Mouse (Mus musculus) lung, embryonic 14.5 days (tissue): ENCODE results near the gene Vwa3b. TPM values are rescaled to one million over a fixed set of nuclear protein-coding genes. Genes with fewer than 3 reads are reported as not detected.

Experiments
- ATAC-seq: fragments of 200-750 bp; cut with Nextera tagmentation; 2 replicates; pipeline ENCODE4 v1.8.0; 2017; ENCODE audit warnings: mild to moderate bottlenecking, moderate TSS enrichment, moderate library complexity; ENCODE audit not compliant: insufficient read depth
- DNase-seq: peaks from one replicate; pipeline ENCODE4 v3.0.0-alpha.2; 2015
- H3K27ac ChIP-seq: fragments of 300-500 bp; sonication (generic); 2 replicates; pipeline ENCODE4 v1.5.1; 2014; ENCODE audit warnings: low read depth, mild to moderate bottlenecking, moderate library complexity
- H3K27me3 ChIP-seq: fragments of 300-500 bp; sonication (generic); 2 replicates; pipeline ENCODE4 v1.6.1; 2014; ENCODE audit warnings: low read length, control low read depth; ENCODE audit not compliant: insufficient read depth
- H3K36me3 ChIP-seq: fragments of 300-500 bp; sonication (generic); 2 replicates; pipeline ENCODE4 v1.6.1; 2014; ENCODE audit warnings: control low read depth; ENCODE audit not compliant: insufficient read depth
- H3K4me1 ChIP-seq: fragments of 300-500 bp; sonication (generic); 2 replicates; pipeline ENCODE4 v1.6.1; 2014; ENCODE audit warnings: antibody characterized with exemption, control low read depth; ENCODE audit not compliant: insufficient read depth
- H3K4me2 ChIP-seq: fragments of 300-500 bp; sonication (generic); 2 replicates; pipeline ENCODE4 v1.6.1; 2014; ENCODE audit warnings: mild to moderate bottlenecking
- H3K4me3 ChIP-seq: fragments of 300-500 bp; sonication (generic); 2 replicates; pipeline ENCODE4 v1.5.1; 2014; ENCODE audit warnings: low read depth, low read length
- H3K9ac ChIP-seq: fragments of 300-500 bp; sonication (generic); 2 replicates; pipeline ENCODE4 v1.6.1; 2014
- H3K9me3 ChIP-seq: fragments of 300-500 bp; sonication (generic); 2 replicates; pipeline ENCODE4 v1.6.1; 2016; ENCODE audit warnings: low read depth, low read length, control low read depth
- CTCF ChIP-seq: IDR thresholded peaks from 2 replicates; pipeline ENCODE4 v1.5.1; 2016; ENCODE audit warnings: antibody characterized with exemption, low read depth
- WGBS: fragments of 180-500 bp; shearing (Covaris S2); extraction: QIAGEN DNeasy Blood & Tissue Kit; methylation state at CpG from one replicate; pipeline ENCODE4 v1.1.7; 2014; 5-methylcytosine and 5-hydroxymethylcytosine counted together
- polyA plus RNA-seq: library from polyadenylated mRNA; unstranded; fragments of >200 nt; fragmentation: Nextera tagmentation; extraction: Ambion mirVana; gene quantifications from 2 replicates; pipeline ENCODE4 v1.2.1, GENCODE M21; 2014

Vwa3b gene
- not detected in 2 replicates for polyA plus RNA-seq

DNA sequence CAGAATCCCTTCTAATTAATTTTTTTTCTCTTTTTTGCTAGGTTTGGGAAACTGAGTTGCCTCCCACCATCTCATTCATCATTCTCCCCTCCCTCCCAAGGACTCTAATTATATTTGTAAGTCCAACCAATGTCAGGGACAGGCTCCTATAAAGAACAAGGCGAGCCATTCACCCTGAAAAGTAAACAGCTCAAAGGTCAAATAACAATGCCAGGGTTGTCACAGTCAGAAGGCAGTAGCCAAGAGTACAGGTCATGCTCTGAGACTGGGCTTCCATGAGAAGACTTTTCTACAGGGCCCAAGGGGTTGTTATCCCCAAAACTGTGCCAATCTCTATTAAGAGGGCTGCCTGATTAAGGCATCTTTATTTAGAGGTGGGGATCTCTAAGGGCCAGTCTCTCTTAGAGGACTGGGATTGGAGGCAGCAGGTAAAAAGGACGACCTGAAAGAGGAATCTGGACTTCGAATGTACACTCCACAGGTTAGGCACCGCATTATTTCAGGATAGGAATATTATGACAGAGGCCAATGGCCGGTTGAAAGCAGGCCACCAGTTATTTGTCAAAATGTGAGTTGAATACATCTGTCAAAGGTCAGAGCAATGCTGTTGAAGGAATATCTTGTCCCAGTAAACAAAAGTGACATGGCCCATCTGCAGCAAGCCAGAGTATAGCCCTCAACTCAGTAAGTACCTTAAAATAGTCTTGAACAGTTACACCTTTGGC lies at the start of gene Vwa3b:
Gene Vwa3b (plus strand): TSS at position 635 of the 725 bp plus-strand sequence.
- no peak within 1 kb of the TSS for H3K27ac ChIP-seq
- no peaks in the 10 kb centered on the region for H3K4me1 ChIP-seq
- TF ChIP-seq CTCF: no peak
- ATAC-seq (no peak), DNase-seq (no peak)
- H3K4me2 ChIP-seq: no peak within 1 kb of the TSS
- 55% methylated on average over 5 of the region's 5 CpGs for WGBS
- no peak within 1 kb of the TSS for H3K4me3 ChIP-seq
- no peaks in the 10 kb centered on the region for H3K9me3 ChIP-seq
- no peaks in the 10 kb centered on the region for H3K27me3 ChIP-seq
- no peak within 1 kb of the TSS for H3K9ac ChIP-seq
- no peaks in the 10 kb centered on the region for H3K36me3 ChIP-seq

GRCm38 (mm10) chr1:36976770-36977169 lies 49.6 kb upstream of the Vwa3b start:
- WGBS: 59% methylated on average over 4 of the region's 4 CpGs
- DNase-seq (no peak), ATAC-seq (no peak)
- Histone ChIP-seq H3K9me3 (no peaks in the 10 kb centered on the region), H3K27ac (no peak overlapping the region), H3K36me3 (no peaks in the 10 kb centered on the region), H3K4me3 (no peak overlapping the region), H3K27me3 (no peaks in the 10 kb centered on the region), H3K4me1 (no peaks in the 10 kb centered on the region), H3K4me2 (no peak overlapping the region), H3K9ac (no peak overlapping the region)
- no peak for TF ChIP-seq CTCF

DNA sequence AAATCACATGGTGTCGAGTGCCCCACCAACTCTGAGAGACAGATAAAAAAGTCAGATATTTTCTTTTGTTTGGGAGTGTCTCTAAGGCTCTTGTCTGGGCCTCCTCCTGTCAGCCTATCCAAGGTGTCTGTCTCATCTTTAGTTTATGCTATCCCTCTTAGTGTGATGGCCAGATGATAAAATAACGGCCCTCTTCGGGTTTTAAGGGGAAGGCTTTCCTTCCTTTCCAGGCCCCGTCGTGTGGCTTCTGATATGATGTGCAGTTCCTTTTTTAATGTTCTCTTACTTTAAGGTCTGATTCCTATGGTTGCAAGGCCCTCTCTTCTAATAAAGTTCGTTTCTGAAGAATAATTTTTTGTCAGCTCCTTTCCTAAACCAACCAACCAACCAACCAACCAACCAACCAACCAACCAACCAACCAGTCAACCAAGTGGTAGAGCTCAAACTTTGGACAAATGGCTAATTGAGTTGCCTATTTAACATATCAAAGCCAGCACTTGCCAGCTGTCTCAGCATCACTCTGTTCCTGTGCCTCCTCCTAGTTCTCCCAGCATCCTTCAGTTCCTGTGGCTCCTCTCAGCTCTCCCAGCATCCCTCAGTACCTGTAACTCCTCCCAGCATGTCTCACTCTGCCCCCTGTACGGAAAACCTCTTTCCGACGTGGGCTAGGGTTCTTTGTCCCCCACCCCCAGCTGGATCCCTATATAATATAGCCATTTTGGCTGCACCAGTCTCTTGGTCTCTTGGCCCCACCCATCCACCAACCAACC lies 44.0 kb upstream of the Vwa3b start:
- Histone ChIP-seq H3K4me3 (no peak overlapping the region), H3K36me3 (no peaks in the 10 kb centered on the region), H3K9ac (no peak overlapping the region), H3K27me3 (no peaks in the 10 kb centered on the region), H3K27ac (no peak overlapping the region), H3K4me1 (no peaks in the 10 kb centered on the region), H3K9me3 (no peaks in the 10 kb centered on the region), H3K4me2 (no peak overlapping the region)
- TF ChIP-seq CTCF: no peak
- no peak for DNase-seq
- WGBS: 72% methylated on average over 9 of the region's 9 CpGs
- no peak for ATAC-seq

DNA sequence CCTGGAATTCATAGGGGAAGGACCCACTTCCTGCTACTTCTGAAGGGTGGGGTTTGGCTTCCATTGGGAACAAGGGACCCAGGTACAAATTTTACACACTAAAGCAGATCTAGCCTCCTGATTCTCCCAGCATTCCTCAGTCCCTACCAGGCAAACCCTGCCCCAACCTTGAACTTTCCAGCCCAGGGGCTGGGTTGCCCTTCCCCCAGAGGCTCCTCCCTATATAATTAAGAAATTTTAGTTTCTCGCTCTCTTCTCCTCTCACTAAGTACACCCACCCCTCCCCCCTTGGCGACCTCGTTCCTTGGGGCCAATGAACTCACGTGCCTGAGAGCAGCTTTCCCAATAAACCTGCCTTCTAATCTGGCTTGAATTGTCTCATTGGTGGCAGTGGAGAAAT lies 42.6 kb upstream of the Vwa3b start:
- Histone ChIP-seq H3K4me2 (no peak overlapping the region), H3K9ac (no peak overlapping the region), H3K36me3 (no peaks in the 10 kb centered on the region), H3K9me3 (no peaks in the 10 kb centered on the region), H3K27me3 (no peaks in the 10 kb centered on the region), H3K27ac (no peak overlapping the region), H3K4me3 (no peak overlapping the region), H3K4me1 (no peaks in the 10 kb centered on the region)
- DNase-seq (no peak), ATAC-seq (no peak)
- TF ChIP-seq CTCF: no peak
- WGBS: 25% methylated on average over 4 of the region's 4 CpGs

- ATAC-seq: no peak
- Histone ChIP-seq H3K27ac (no peak overlapping the region), H3K4me3 (no peak overlapping the region), H3K9ac (no peak overlapping the region), H3K4me2 (no peak overlapping the region), H3K27me3 (no peaks in the 10 kb centered on the region), H3K9me3 (no peaks in the 10 kb centered on the region), H3K4me1 (no peaks in the 10 kb centered on the region), H3K36me3 (no peaks in the 10 kb centered on the region)
- DNase-seq: no peak
- no peak for TF ChIP-seq CTCF
- 28% methylated on average over 6 of the region's 6 CpGs for WGBS
Observed at GRCm38 (mm10) chr1:36984406-36984805, 42.0 kb upstream of the Vwa3b start.

- Histone ChIP-seq H3K4me2 (no peak overlapping the region), H3K27ac (no peak overlapping the region), H3K27me3 (no peaks in the 10 kb centered on the region), H3K4me3 (no peak overlapping the region), H3K9ac (no peak overlapping the region), H3K9me3 (no peaks in the 10 kb centered on the region), H3K4me1 (no peaks in the 10 kb centered on the region), H3K36me3 (no peaks in the 10 kb centered on the region)
- WGBS: 60% methylated on average over 6 of the region's 6 CpGs
- DNase-seq: no peak
- no peak for TF ChIP-seq CTCF
- no peak for ATAC-seq
Observed at GRCm38 (mm10) chr1:36985896-36986295, 40.5 kb upstream of the Vwa3b start.

DNA sequence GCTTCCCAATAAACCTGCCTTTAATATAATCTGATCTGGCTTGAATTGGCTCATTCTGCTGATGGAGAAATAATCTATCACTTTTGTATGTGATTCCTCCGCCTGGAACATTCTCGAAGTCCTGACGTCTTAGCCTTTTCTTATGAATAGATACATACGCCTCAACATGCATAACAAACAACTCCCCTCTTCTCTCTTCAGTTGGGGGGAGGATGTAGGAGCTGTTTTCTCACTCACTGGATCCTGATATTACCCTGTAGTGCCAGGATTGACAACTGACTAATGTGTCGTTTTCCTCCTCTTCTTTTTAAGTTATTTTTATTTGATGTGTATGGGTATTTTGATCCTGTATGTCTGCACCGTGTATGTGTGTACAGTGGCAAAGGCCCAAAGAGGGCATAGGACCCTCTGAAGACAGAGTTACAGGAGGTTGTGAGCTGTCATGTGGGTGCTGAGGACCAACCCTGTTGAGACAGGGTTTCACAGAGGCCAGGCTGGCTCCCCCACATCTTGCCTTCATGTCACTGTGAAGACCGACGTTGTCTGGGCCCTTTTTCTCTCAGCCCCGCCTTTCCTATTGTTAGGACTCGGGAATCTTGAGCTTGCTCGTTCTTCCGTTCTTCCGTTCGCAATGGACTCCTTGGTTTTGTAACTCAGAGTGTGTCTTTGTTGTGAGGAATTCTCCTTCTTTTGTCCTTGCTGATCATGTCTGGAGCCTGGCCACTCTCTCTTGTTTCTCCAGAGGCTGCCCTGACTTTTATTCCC lies 39.8 kb upstream of the Vwa3b start:
- Histone ChIP-seq H3K27ac (no peak overlapping the region), H3K9me3 (no peaks in the 10 kb centered on the region), H3K9ac (no peak overlapping the region), H3K27me3 (no peaks in the 10 kb centered on the region), H3K4me3 (no peak overlapping the region), H3K36me3 (no peaks in the 10 kb centered on the region), H3K4me1 (no peaks in the 10 kb centered on the region), H3K4me2 (no peak overlapping the region)
- no peak for ATAC-seq
- 63% methylated on average over 14 of the region's 14 CpGs for WGBS
- no peak for DNase-seq
- TF ChIP-seq CTCF: no peak
